ENCODE assay signal across 12 mouse cellular contexts in the genomic region with DNA sequence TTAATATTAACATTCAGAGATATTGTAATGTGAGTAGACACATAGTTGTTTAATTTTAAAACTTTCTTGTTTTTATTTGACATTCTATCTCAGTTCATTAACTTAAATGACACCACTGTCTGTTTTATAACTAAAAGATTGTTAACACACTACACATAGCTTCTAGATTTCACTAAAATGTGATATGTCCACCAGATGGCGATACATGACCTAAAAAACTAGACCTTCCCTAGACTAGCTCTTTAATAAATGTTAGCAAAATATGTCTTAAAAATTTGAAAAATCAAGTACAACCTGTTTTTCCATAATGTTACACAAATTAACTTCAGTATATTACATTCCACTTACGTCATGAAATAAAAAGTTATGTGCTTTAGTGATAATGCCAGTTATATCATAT.
DNase-seq lines count a peak whose midpoint lies in the region; TF ChIP-seq lines count a peak whose summit lies in the region.
"Had no signal": no experiment of that assay in that cellular context is flagged by ENCODE, and none has a peak within 500 bp of the region (broad histone marks: within the 10 kb centered on the region; RNA-seq: fewer than 3 reads in every experiment).

No protein-coding gene starts in this region.

- no peaks in the 10 kb centered on the region for H3K79me2 ChIP-seq in MEL (ENCODE audit: control insufficient read depth, insufficient read depth, low read length, poor library complexity)

- intact Hi-C loops in left cerebral cortex, adult 2 months (cut with DNase I) = loop anchor here (2.0 to 10.0 kb wide), 2 partner anchors 1739 to 1865 kb away; no protein-coding TSS in a partner anchor

- TF ChIP-seq EP300 in MEL (IDR thresholded peaks at IDR 0.05; ENCODE audit: low read depth in 1 of 2, low read length in 2 of 2) = no peak

- H3K9me3 ChIP-seq in MEL (replicated peaks; ENCODE audit: insufficient read depth, low read length) = no peaks in the 10 kb centered on the region
- H3K9me3 ChIP-seq: liver, embryonic 12.5 days had no signal

- no peak overlapping the region for H3K4me3 ChIP-seq in left cerebral cortex, adult 2 months
- H3K4me3 ChIP-seq in MEL (ENCODE audit: control insufficient read depth in 1 of 2, insufficient read depth in 1 of 2, low read depth in 2 of 2, low read length in 2 of 2) = no peak overlapping the region
- H3K4me3 ChIP-seq: liver, embryonic 12.5 days had no signal

- no peak overlapping the region for H3K9ac ChIP-seq in MEL (ENCODE audit: control insufficient read depth, low read depth, low read length, poor library complexity, severe bottlenecking)
- H3K9ac ChIP-seq: liver, embryonic 12.5 days had no signal

- no peaks in the 10 kb centered on the region for H3K27me3 ChIP-seq in MEL (ENCODE audit: control insufficient read depth in 1 of 2, insufficient read depth in 2 of 2, low read length in 2 of 2)
- H3K27me3 ChIP-seq: liver, embryonic 12.5 days had no signal

- no peak for TF ChIP-seq POLR2A in MEL (IDR thresholded peaks at IDR 0.05; ENCODE audit: control insufficient read depth in 1 of 2, insufficient read depth in 1 of 2, low read depth in 1 of 2, low read length in 2 of 2, poor library complexity in 1 of 2)
- no peak for TF ChIP-seq POLR2A in brain, embryonic 14.5 days (IDR thresholded peaks at IDR 0.05; ENCODE audit: borderline replicate concordance, extremely low read depth, insufficient read depth, insufficient read length, poor library complexity, severe bottlenecking)

- H3K27ac ChIP-seq in left cerebral cortex, adult 2 months = no peak overlapping the region
- H3K27ac ChIP-seq in MEL (ENCODE audit: control insufficient read depth, low read depth, low read length) = no peak overlapping the region
- H3K27ac ChIP-seq: liver, embryonic 12.5 days had no signal

- DNase-seq in left cerebral cortex, adult 2 months (ENCODE audit: extremely low spot score in 1 of 2, low spot score in 2 of 2) = no peak
- DNase-seq in left cerebral cortex, adult 9 months (ENCODE audit: low spot score in 2 of 2) = no peak
- peak; percentile 84 for DNase-seq in MEL (ENCODE audit: low read depth, low spot score)
- peak; percentile 82 for DNase-seq in brain, embryonic 14.5 days (ENCODE audit: low read depth)
- DNase-seq in mesoderm, embryonic 11.5 days (ENCODE audit: low read depth, low spot score) = peak; percentile 44
- DNase-seq in thymus, postnatal 4 days = no peak
- no peak for DNase-seq in frontal cortex, postnatal 14 days (ENCODE audit: low spot score in 2 of 2)
- DNase-seq: cerebellum, postnatal 25 days; heart, adult 11 months; kidney, adult 2 months; right cerebral cortex, postnatal 4 days had no signal

- H3K36me3 ChIP-seq in MEL (ENCODE audit: control insufficient read depth in 1 of 2, insufficient read depth in 2 of 2, low read length in 2 of 2) = no peaks in the 10 kb centered on the region
- H3K36me3 ChIP-seq: liver, embryonic 12.5 days had no signal

- peak; percentile 100 for TF ChIP-seq RAD21 in MEL (IDR thresholded peaks at IDR 0.05; ENCODE audit: low read depth, low read length)

- TF ChIP-seq CTCF in left cerebral cortex, adult 2 months (IDR thresholded peaks at IDR 0.05) = peak; percentile 56
- peak in 2 of 3 experiments; percentile 37 to 86; a peak in 4 of 6 replicates for TF ChIP-seq CTCF in MEL (IDR thresholded peaks at IDR 0.05 in 2 of 3, conservative IDR thresholded peaks at IDR 0.05 in 1 of 3; ENCODE audit: control insufficient read depth in 1 of 3, insufficient read depth in 1 of 3, low read depth in 2 of 3, low read length in 3 of 3, poor library complexity in 1 of 3, severe bottlenecking in 1 of 3)
- TF ChIP-seq CTCF in brain, embryonic 14.5 days (IDR thresholded peaks at IDR 0.05; ENCODE audit: borderline replicate concordance, extremely low read depth, insufficient read depth, insufficient read length) = no peak

- no peaks in the 10 kb centered on the region for H3K4me1 ChIP-seq in MEL (ENCODE audit: control insufficient read depth in 1 of 2, insufficient read depth in 2 of 2, low read length in 2 of 2)
- H3K4me1 ChIP-seq: liver, embryonic 12.5 days had no signal

TF ChIP-seq in MEL, 35 proteins besides CTCF, POLR2A, EP300 and RAD21:
- peak; percentile 97 for TF ChIP-seq ZC3H11A (IDR thresholded peaks at IDR 0.05; ENCODE audit: low read depth, low read length)
- TF ChIP-seq TCF12 (IDR thresholded peaks at IDR 0.05; ENCODE audit: low read depth, low read length) = no peak
- TF ChIP-seq ELF1 (IDR thresholded peaks at IDR 0.05; ENCODE audit: low read depth, low read length) = no peak
- TF ChIP-seq SMC3 (IDR thresholded peaks at IDR 0.05; ENCODE audit: low read depth, low read length) = peak; percentile 96
TF ChIP-seq in MEL: peak in this region for 2.

Comparison
In these comparisons a context has a peak if more than half of its experiments do, and no peak if none do; other contexts are left out.
1. DNase-seq: peak in MEL (single experiment), brain, embryonic 14.5 days (single experiment) and mesoderm, embryonic 11.5 days (single experiment); none in left cerebral cortex, adult 2 months (0 of 2), left cerebral cortex, adult 9 months (0 of 2), thymus, postnatal 4 days (single experiment) and frontal cortex, postnatal 14 days (0 of 2).